Mouse (Mus musculus) stomach, embryonic 14.5 days (tissue): ENCODE measurements around the gene Abcb4. TPM values are rescaled to one million over a fixed set of nuclear protein-coding genes. Genes with fewer than 3 reads are reported as not detected.

Experiments used
- ATAC-seq: fragments of 200-750 bp; cut with Nextera tagmentation; 2 replicates; pipeline ENCODE4 v1.8.0; 2017; ENCODE audit warnings: low read depth, moderate TSS enrichment; ENCODE audit not compliant: insufficient number of reproducible peaks, insufficient read depth, low FRiP score
- H3K27ac ChIP-seq: fragments of 300-500 bp; sonication (generic); 2 replicates; pipeline ENCODE4 v1.5.1; 2014; ENCODE audit warnings: mild to moderate bottlenecking, low read length, moderate library complexity, mixed read lengths
- H3K27me3 ChIP-seq: fragments of 300-500 bp; sonication (generic); 2 replicates; pipeline ENCODE4 v1.6.1; 2014; ENCODE audit warnings: low read length, control low read depth, mixed read lengths; ENCODE audit not compliant: control insufficient read depth, insufficient read depth
- H3K36me3 ChIP-seq: fragments of 300-500 bp; sonication (generic); 2 replicates; pipeline ENCODE4 v1.6.1; 2014; ENCODE audit warnings: mild to moderate bottlenecking, control low read depth, low read length, moderate library complexity, mixed read lengths; ENCODE audit not compliant: control insufficient read depth, insufficient read depth
- H3K4me1 ChIP-seq: fragments of 300-500 bp; sonication (generic); 2 replicates; pipeline ENCODE4 v1.6.1; 2014; ENCODE audit warnings: low read length, control low read depth, mixed read lengths; ENCODE audit not compliant: control insufficient read depth, insufficient read depth
- H3K4me2 ChIP-seq: fragments of 300-500 bp; sonication (generic); replicated peaks from 2 replicates; pipeline ENCODE4 v1.6.1; 2014; ENCODE audit warnings: low read depth, low read length, control low read depth
- H3K4me3 ChIP-seq: fragments of 300-500 bp; sonication (generic); 2 replicates; pipeline ENCODE4 v1.5.1; 2014; ENCODE audit warnings: low read depth, low read length, control low read depth
- H3K9ac ChIP-seq: fragments of 300-500 bp; sonication (generic); replicated peaks from 2 replicates; pipeline ENCODE4 v1.6.1; 2014; ENCODE audit warnings: low read depth, mild to moderate bottlenecking, control low read depth, low read length, moderate library complexity, mixed read lengths
- H3K9me3 ChIP-seq: fragments of 300-500 bp; sonication (generic); 2 replicates; pipeline ENCODE4 v1.6.1; 2016; ENCODE audit warnings: low read depth, low read length, control low read depth; ENCODE audit not compliant: control insufficient read depth
- WGBS: fragments of 180-500 bp; shearing (Covaris S2); extraction: QIAGEN DNeasy Blood & Tissue Kit; methylation state at CpG from one replicate; pipeline ENCODE4 v1.1.7; 2014; 5-methylcytosine and 5-hydroxymethylcytosine counted together
- polyA plus RNA-seq: library from polyadenylated mRNA; unstranded; fragments of >200 nt; fragmentation: Nextera tagmentation; extraction: Ambion mirVana; gene quantifications from 2 replicates; pipeline ENCODE4 v1.2.1, GENCODE M21; 2014

Gene Abcb4
- polyA plus RNA-seq, 1 experiment from 2014 or later = 1.1 TPM

DNA sequence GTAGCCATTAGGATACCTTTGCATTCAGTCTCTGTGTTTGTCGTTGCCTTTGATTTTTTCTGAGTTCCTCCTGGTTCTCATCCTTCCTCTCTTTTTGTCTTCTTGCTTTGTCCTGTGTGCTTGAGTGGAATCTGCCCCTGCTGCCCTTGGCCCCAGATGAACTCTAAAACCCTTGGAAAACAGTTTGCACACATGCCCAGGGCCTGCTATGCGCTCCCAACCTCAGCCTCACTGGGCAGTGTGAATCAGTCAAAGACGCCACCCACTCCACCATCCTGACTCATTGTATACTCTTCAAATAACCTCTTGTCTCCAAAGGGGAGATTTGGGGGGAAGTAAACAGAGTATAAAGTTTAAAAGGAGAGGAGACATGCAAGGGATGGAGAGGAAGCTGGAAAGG lies 4.7 kb downstream of the Abcb4 start:
- 60% methylated on average over 3 of the region's 3 CpGs for WGBS
- Histone ChIP-seq H3K4me3 (no peak overlapping the region), H3K4me1 (no peaks in the 10 kb centered on the region), H3K4me2 (no peak overlapping the region), H3K9me3 (no peaks in the 10 kb centered on the region), H3K9ac (no peak overlapping the region), H3K27ac (no peak overlapping the region), H3K27me3 (no peaks in the 10 kb centered on the region), H3K36me3 (no peaks in the 10 kb centered on the region)
- no peak for ATAC-seq

DNA sequence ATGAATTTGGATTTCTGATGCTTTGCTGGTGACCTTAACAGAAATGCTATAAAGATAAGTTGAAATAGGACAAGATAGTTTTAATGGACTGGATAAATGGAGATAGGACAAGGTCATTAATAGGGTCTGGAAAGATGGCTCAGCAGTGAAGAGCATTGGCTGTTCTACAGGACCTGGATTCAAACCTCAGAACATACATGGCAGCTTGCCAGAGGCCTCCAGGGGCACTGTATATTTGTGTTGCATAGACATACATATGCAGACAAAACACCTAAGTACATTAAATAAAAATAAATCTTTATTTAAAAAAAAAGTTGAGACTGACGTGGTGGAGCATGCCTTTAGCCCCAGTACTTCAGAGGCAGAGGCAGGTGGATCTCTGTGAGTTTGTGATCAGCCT lies 7.5 kb downstream of the Abcb4 start:
- Histone ChIP-seq H3K4me2 (no peak overlapping the region), H3K36me3 (no peaks in the 10 kb centered on the region), H3K9ac (no peak overlapping the region), H3K27ac (no peak overlapping the region), H3K27me3 (no peaks in the 10 kb centered on the region), H3K4me1 (no peaks in the 10 kb centered on the region), H3K9me3 (no peaks in the 10 kb centered on the region), H3K4me3 (no peak overlapping the region)
- ATAC-seq = no peak
- WGBS = 71% methylated on average over 1 of the region's 1 CpGs

DNA sequence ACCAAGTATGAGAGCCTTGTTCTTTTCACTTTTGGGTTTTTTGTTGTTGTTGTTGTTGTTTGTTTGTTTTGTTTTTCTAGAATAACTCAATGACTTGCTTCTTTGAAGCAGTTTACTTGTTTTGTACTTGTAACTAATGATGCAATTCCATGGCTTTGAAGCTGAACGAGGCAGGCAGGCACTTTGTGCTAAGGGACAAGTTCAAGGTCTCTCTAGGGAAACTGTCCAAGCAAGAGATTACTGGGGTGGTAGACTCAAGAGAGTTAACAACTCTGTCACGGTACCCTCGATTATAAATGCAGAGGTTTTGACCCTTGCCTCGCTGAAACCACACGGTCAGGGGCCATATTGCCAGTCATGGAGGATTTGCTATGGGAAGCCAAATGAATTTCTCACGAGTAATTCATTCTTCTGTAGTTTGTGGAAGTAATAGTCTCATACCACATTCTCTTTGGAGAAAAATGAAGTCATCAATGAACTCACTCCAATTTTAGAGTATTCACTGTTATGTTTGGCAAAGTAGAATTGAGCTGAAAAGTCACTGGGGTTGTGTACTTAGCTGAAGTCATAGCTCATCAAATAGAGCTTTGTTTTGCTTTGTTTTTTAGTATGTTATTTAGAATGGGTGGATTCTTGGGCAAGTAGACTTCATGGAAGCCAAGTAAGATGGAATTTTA lies 8.8 kb downstream of the Abcb4 start:
- no peaks in the 10 kb centered on the region for H3K9me3 ChIP-seq
- WGBS = 72% methylated on average over 6 of the region's 6 CpGs
- H3K4me3 ChIP-seq = no peak overlapping the region
- H3K36me3 ChIP-seq = no peaks in the 10 kb centered on the region
- H3K4me1 ChIP-seq = no peaks in the 10 kb centered on the region
- no peak overlapping the region for H3K4me2 ChIP-seq
- no peaks in the 10 kb centered on the region for H3K27me3 ChIP-seq
- no peak overlapping the region for H3K9ac ChIP-seq
- ATAC-seq = no peak
- H3K27ac ChIP-seq = no peak overlapping the region

DNA sequence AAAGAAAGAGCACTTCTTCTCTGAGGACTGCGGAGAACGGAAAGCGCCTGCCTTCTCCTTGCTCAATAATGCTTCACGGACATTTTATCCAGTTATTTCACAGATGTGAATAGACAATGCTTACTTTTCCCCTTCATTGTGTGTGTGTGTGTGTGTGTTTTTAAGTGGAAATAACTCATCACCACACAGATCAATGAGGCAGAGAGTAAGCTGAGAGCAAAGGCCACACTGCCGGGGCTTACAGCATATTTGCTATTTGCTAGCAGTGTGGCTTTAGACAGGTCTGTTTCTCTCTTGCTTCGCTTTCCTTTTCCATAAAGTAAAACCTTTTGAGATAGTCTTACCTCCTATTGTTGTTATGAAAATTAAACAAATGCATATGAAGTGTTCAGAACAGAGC lies 11.0 kb downstream of the Abcb4 start:
- WGBS = 71% methylated on average over 6 of the region's 6 CpGs

DNA sequence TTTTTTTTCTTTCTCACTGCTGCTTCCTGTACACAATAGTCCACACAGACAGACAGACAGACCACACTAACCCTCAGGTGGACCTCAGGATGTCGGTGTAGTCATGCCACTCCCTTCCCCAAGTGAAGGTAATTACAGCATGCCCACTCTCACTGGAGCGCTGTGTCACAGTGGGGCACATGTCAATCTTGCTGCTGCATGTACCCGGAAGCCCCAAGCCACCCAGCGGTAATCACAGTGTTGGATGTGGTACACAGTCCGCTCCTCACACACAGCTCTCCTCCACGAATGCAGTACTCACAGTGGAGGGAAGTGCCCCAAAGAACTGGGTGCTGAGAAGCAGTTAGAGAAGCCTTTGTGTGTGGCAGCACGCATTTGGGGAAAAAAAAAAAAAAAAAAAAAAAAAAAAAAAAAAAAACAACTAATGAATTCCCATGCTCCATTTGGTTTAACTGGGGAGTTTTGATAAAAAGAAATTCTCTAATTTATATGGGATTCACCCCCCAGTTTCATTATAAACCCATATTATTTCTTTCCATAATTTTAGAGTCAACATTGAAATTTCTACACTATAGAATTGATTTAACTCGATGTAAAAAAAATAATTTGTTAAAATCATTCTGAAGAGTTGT lies 18.2 kb downstream of the Abcb4 start:
- no peaks in the 10 kb centered on the region for H3K36me3 ChIP-seq
- no peak overlapping the region for H3K4me2 ChIP-seq
- no peak overlapping the region for H3K9ac ChIP-seq
- 78% methylated on average over 8 of the region's 8 CpGs for WGBS
- no peak overlapping the region for H3K27ac ChIP-seq
- no peak overlapping the region for H3K4me3 ChIP-seq
- no peak for ATAC-seq
- no peaks in the 10 kb centered on the region for H3K4me1 ChIP-seq
- H3K27me3 ChIP-seq = no peaks in the 10 kb centered on the region
- H3K9me3 ChIP-seq = no peaks in the 10 kb centered on the region

More for the DNA sequence above, 11.0 kb downstream of the Abcb4 start:
- no peak overlapping the region for H3K27ac ChIP-seq
- ATAC-seq = no peak
- no peak overlapping the region for H3K9ac ChIP-seq
- no peaks in the 10 kb centered on the region for H3K27me3 ChIP-seq
- H3K36me3 ChIP-seq = no peaks in the 10 kb centered on the region
- no peak overlapping the region for H3K4me3 ChIP-seq
- no peaks in the 10 kb centered on the region for H3K9me3 ChIP-seq
- H3K4me2 ChIP-seq = no peak overlapping the region
- H3K4me1 ChIP-seq = no peaks in the 10 kb centered on the region

- Histone ChIP-seq H3K27me3 (no peaks in the 10 kb centered on the region), H3K4me1 (no peaks in the 10 kb centered on the region), H3K27ac (no peak overlapping the region), H3K9ac (no peak overlapping the region), H3K36me3 (no peaks in the 10 kb centered on the region), H3K4me3 (no peak overlapping the region), H3K4me2 (no peak overlapping the region), H3K9me3 (no peaks in the 10 kb centered on the region)
- 91% methylated on average over 2 of the region's 2 CpGs for WGBS
- ATAC-seq = no peak
Measured at GRCm38 (mm10) chr5:8916400-8916799, 22.9 kb downstream of the Abcb4 start.

DNA sequence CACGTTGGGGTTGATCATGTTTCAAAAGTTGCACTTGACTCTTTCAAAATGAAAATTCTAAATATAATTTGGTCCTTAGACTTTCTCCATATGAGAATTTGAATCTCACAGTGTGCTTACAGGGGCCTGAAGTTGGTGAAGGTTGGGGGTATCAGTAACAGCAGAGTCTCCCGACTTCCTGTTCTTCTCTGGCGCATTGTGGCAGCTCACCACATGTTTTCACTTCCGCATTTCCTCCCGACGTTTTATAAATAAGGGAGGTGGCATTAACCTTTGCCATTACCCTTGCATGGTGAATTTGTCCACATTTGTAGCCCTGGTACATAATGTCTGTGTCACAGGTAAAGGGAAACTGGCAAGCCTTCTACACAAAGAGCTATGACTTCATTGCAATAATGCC lies 23.6 kb downstream of the Abcb4 start:
- Histone ChIP-seq H3K36me3 (no peaks in the 10 kb centered on the region), H3K4me1 (no peaks in the 10 kb centered on the region), H3K27me3 (no peaks in the 10 kb centered on the region), H3K9me3 (no peaks in the 10 kb centered on the region), H3K4me3 (no peak overlapping the region), H3K9ac (no peak overlapping the region), H3K4me2 (no peak overlapping the region), H3K27ac (no peak overlapping the region)
- no peak for ATAC-seq
- WGBS = 72% methylated on average over 6 of the region's 6 CpGs

DNA sequence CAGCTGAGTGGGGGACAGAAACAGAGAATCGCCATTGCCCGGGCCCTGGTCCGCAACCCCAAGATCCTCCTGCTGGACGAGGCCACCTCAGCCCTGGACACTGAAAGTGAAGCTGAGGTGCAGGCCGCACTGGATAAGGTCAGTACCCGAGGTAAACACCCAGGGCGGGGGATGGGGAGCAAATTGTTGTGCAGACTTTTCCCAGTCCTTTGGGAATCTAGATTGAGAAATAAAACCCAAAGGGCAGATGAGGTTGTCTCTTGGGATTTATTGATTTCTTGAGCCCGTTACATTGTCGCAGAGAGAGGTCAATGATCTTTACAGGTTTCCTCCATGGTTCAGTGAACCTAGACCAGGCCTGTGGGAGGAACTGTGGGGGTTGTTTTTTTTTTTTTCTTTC lies 34.9 kb downstream of the Abcb4 start:
- 87% methylated on average over 9 of the region's 9 CpGs for WGBS
- Histone ChIP-seq H3K27ac (no peak overlapping the region), H3K4me3 (no peak overlapping the region), H3K27me3 (no peaks in the 10 kb centered on the region), H3K9ac (no peak overlapping the region), H3K9me3 (peaks cover 5% of the 10 kb centered on the region; the same call in 1 of the 2 replicates), H3K4me1 (no peaks in the 10 kb centered on the region), H3K36me3 (no peaks in the 10 kb centered on the region), H3K4me2 (no peak overlapping the region)
- ATAC-seq = no peak

DNA sequence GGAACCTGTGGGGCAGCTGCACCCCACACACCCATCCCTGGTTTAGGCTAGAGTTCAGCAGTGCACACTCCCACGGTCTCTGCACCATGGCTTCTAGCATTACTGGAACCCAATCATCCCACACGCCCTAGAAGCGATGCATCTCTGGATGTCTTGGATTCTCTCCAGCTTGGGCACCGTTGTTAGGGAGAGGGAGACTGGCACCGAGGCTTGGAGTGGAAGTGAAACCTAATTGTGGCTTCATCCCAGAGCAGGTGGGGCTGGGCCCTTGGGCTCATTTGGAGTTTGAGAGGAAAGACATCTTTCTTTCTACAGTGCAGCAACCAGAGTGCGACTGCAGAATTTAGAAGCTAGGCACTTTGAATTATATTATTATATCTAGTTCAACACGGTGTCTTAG lies 44.4 kb downstream of the Abcb4 start:
- Histone ChIP-seq H3K4me3 (no peak overlapping the region), H3K36me3 (no peaks in the 10 kb centered on the region), H3K27ac (no peak overlapping the region), H3K9ac (no peak overlapping the region), H3K9me3 (no peaks in the 10 kb centered on the region), H3K27me3 (no peaks in the 10 kb centered on the region), H3K4me2 (no peak overlapping the region), H3K4me1 (no peaks in the 10 kb centered on the region)
- no peak for ATAC-seq
- 89% methylated on average over 7 of the region's 7 CpGs for WGBS
